Mouse (Mus musculus): ENCODE measurements at regions not wholly inside any gene's neighbourhood (a gene's known extent, or its start where the extent isn't known, plus 50 kb on each side); places are given as distances from the start of the nearest gene placed in this dataset.

- in situ Hi-C loops (cut with MboI, MseI), result no loop called here
These were observed 301.6 kb downstream of the 1500009L16Rik start for GRCm38 (mm10) chr10:84024294-84024693.

- in situ Hi-C loops (cut with MboI, MseI), result no loop called here
These were observed 302.2 kb downstream of the 1500009L16Rik start for GRCm38 (mm10) chr10:84024901-84025300.

GRCm38 (mm10) chr10:84026798-84027197, 304.1 kb downstream of the 1500009L16Rik start:
- in situ Hi-C loops (cut with MboI, MseI), result no loop called here

GRCm38 (mm10) chr10:84036131-84036877, 313.6 kb downstream of the 1500009L16Rik start:
- in situ Hi-C loops (cut with MboI, MseI), result no loop called here

- in situ Hi-C loops (cut with MboI, MseI), result no loop called here
These were observed 326.0 kb downstream of the 1500009L16Rik start for GRCm38 (mm10) chr10:84048706-84049105.

- in situ Hi-C loops (cut with MboI, MseI), result no loop called here
These were observed 330.0 kb downstream of the 1500009L16Rik start for GRCm38 (mm10) chr10:84052696-84053095.

- in situ Hi-C loops (cut with MboI, MseI), result no loop called here
These were observed 332.1 kb downstream of the 1500009L16Rik start for GRCm38 (mm10) chr10:84054551-84055336.

GRCm38 (mm10) chr10:84055402-84056167, 332.9 kb downstream of the 1500009L16Rik start:
- in situ Hi-C loops (cut with MboI, MseI), result no loop called here

GRCm38 (mm10) chr10:84056323-84057169, 333.9 kb downstream of the 1500009L16Rik start:
- in situ Hi-C loops (cut with MboI, MseI), result no loop called here

GRCm38 (mm10) chr10:84058301-84058700, 335.6 kb downstream of the 1500009L16Rik start:
- in situ Hi-C loops (cut with MboI, MseI), result no loop called here

GRCm38 (mm10) chr10:84059646-84060491, 337.2 kb downstream of the 1500009L16Rik start:
- in situ Hi-C loops (cut with MboI, MseI), result no loop called here

GRCm38 (mm10) chr10:84060492-84061218, 338.0 kb downstream of the 1500009L16Rik start:
- in situ Hi-C loops (cut with MboI, MseI), result no loop called here

- in situ Hi-C loops (cut with MboI, MseI), result no loop called here
These were observed 344.5 kb downstream of the 1500009L16Rik start for GRCm38 (mm10) chr10:84067052-84067650.

GRCm38 (mm10) chr10:84069806-84070205, 347.1 kb downstream of the 1500009L16Rik start:
- in situ Hi-C loops (cut with MboI, MseI), result no loop called here

- in situ Hi-C loops (cut with MboI, MseI), result no loop called here
These were observed 350.3 kb downstream of the 1500009L16Rik start for GRCm38 (mm10) chr10:84072866-84073483.

GRCm38 (mm10) chr10:84075581-84075980, 352.9 kb downstream of the 1500009L16Rik start:
- in situ Hi-C loops (cut with MboI, MseI), result no loop called here

GRCm38 (mm10) chr10:84080236-84080635, 357.6 kb downstream of the 1500009L16Rik start:
- in situ Hi-C loops (cut with MboI, MseI), result no loop called here

GRCm38 (mm10) chr10:84081673-84082072, 358.7 kb downstream of the Nuak1 start:
- in situ Hi-C loops (cut with MboI, MseI), result no loop called here

GRCm38 (mm10) chr10:84087528-84087927, 352.9 kb downstream of the Nuak1 start:
- in situ Hi-C loops (cut with MboI, MseI), result no loop called here
